Mouse (Mus musculus) forelimb bud, embryonic 11.5 days (tissue): ENCODE measurements at regions not wholly inside any gene's neighbourhood (a gene's known extent, or its start where the extent isn't known, plus 50 kb on each side); places are given as distances from the start of the nearest gene placed in this dataset.
A peak's percentile ranks its signal among the peaks of the same experiment; 100 is the strongest.
"Not testable (repeated sequence)": the region's sequence is repeated elsewhere in the genome, so short reads cannot be mapped to it uniquely, and the experiment has no call there.

Experiments used
- DNase-seq: peaks from one replicate; pipeline ENCODE4 v3.0.0-alpha.2; 2012; ENCODE audit warnings: low read depth, low spot score

DNA sequence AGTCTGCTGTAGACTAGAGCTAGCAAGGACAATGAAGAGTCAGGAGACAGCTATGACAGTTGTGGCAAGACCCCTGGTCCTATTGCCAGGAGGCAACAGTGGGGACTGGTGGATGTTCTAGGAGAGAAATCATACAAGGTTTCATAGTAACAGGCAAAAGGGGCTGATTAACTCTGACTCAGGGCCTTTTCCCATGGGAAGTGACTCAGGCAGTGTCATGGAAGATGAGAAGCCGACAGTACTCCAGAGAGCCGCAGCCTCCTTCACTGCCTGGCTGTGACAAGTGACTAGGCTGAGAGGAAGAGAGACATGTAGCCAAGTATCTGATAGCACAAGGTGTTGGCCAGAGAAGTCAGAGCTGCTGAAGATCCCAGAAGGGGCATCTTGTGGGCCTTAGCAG lies 145.3 kb upstream of the Haao start:
- DNase-seq = no peak

GRCm38 (mm10) chr17:83990421-83991365 lies 142.9 kb upstream of the Haao start:
- DNase-seq = peak; percentile 96

DNA sequence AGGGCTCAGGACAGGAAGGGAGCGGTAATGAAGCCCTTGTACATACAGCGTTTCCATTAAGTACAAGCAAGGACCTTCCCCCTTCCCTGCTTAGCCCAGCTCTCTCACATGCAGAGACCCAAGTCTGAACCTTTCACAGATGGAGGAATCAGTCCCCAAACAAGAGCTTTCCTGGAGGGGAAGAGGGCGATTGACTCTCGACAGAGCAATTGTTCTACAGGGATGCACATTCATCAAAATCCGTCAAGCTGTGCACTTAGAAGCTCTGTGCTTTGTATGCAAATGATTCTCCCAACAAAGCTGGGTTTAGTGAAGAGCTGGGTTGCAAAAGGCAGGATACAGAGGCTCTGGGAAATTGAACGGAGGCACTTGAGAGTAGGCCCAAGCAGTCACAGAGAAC lies 141.1 kb upstream of the Haao start:
- DNase-seq = no peak

DNA sequence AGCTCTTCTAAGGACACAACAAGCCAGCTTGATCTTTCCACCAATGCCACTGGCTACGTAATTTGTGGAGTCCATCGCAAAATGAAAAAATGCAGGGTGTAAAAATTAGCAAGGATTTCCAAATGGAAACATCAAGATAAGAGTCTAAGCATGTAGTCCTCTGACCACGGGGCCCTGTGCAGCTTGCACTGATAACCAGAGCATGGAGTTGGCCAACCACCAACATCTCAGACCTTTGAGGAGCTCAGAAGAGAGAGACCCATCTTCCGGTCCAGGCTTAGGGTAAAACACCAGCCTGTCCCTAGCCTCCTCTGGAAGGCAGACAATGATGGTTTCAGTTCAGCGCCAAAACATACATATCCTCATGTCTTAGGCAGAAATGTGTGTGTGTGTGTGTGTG lies 140.4 kb upstream of the Haao start:
- no peak for DNase-seq

DNA sequence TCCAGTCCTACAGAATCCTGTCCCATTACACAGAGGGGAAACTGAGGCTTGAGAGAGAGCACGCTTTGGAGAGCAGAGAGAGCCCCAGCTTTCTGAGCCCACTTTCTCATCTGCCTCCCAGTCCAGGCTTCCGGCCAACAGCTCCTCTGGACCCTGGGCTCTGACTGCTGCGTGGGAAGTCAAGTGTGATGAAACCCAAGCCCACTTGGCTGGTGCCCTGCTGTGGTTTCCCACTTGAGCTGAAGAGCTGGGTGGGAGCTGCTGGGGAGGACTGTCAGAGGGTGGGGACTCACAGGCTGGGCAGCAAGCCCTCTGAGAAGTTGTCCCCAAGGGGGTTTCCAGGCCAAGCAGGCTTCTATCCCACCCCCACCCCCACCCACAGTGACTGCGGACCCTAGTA lies 139.9 kb upstream of the Haao start:
- DNase-seq = no peak

DNA sequence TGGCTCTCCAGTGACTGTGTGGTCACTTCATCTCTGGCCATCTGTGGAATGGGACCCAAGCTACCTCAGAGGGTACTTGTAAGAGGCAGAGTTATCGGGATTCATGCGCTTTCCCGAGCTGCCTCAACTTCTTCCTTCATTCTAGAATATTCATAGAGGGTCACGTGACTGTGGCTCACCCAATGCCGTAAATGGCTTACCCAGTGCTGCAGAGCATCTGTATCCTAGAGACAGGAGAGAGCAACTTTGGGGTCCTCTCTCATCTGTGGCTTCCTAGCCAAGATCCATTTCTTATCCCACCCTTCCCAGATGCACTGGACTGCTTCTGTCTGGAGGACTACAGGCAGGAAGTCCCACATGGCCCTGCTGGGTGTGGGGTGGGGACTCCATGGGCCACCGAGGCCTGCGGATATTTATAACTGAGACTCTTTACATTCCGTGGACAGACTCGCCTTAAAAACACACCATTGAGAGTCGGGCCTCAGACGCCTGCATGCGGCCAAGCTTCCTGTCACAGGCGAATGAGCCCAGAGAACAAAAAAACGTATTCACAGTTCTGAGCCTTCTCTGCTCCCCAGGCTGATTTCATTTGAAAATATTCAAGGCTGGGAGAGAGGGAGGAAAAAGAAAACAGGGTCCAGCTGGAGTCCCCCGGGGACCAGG lies 138.3 kb upstream of the Haao start:
- DNase-seq = no peak

DNA sequence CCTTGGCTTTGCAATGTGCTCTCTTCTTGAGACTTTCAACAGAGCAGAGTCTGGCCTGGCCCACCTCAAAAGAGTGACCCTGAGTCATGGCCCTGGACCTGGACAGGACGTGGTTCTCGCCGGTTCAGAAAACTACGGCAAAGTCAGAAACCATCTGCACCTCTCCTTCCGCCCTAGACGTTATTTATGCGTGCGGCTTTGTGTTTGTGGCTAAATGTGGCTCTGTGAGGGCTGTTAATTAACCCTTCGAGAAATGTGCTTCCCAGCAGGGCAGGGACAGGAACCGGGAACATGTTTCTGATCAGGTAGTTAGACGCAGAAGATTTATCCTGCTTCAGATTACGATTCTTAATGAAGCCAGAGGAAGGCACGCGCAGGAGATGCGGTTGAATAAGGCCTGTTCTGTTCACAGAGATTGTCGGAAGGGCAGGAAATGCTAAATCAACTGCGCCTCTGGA lies 137.6 kb upstream of the Haao start:
- DNase-seq = peak; percentile 73

DNA sequence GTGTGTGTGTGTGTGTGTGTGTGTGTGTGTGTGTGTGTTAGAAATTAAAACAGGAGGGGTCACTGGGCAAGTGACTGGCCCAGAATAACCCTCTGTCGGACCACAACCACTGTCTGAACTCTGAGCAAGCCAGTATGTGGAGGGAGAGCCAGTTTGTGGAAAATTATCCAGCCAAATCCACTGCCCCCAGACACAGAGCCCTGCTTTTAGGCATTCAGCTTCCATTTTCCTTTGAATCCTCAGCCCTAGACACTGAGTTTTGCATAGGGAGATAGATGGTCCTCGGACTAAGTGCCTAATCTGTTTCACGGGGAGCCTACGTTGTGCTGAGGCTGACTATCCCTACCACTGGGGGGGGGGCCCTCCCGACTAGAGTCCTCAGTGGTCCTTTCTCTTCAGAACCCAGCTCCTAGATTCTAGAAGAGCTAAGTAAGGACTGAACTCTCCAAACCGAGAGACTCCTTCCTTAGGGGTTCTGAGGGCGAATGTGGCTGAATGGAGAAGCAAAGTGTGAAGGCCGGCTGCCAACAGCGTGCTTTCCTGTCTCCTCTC lies 136.2 kb upstream of the Haao start:
- no peak for DNase-seq

DNA sequence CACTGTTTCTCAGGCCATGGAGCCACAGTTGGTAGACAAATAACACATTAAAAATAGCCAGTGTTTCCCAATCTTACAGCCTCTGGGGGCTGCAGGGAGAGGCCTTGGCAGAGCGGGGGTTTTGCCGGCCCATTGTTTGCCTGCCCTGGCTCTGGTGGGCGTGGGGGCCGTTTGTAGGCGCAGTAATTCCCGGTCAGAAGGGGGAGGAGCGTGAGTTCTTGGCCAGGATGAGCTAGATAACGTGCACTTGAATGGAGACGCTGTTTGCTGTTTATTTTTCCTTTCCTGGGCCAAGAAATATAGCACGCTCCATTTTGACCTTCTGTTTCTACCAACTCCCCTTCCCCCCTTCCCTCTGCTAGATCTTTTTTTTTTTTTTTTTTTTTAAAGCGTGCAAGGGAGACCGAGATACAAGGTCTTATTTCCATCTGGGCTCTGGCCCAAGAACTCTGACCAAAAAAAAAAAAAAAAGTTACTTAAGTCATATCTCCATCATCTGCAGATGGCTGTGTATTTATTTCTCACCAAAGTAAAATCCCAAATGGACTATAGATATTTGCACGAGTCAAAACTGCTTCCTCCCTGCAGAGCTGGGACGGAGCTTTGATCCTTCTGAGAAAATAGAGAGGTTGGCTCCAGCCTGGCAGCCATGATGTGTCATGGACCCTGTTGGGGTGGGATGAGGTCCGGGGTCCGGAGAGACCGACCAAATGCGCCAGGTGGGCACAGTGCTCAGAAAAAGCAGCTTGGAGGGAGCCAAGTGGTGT lies 135.5 kb upstream of the Haao start:
- no peak for DNase-seq

DNA sequence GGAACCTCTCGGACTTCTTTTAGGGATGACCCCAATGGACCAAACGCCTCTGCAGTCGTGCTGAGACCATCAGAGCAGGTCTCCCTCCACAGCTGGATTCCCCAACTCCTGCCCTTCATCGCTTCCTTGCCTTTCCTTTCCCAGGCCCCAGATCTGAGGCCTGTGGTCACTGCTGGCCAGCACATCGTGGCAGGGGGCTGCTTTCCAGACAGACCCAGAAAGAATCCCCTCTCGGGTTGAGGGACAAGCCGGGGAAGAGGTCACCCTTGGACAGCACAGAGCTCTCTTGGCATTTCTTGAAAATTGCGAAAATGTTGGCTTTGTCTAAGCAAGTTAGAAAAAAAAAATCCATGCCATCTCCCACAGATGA lies 134.9 kb upstream of the Haao start:
- DNase-seq = no peak

DNA sequence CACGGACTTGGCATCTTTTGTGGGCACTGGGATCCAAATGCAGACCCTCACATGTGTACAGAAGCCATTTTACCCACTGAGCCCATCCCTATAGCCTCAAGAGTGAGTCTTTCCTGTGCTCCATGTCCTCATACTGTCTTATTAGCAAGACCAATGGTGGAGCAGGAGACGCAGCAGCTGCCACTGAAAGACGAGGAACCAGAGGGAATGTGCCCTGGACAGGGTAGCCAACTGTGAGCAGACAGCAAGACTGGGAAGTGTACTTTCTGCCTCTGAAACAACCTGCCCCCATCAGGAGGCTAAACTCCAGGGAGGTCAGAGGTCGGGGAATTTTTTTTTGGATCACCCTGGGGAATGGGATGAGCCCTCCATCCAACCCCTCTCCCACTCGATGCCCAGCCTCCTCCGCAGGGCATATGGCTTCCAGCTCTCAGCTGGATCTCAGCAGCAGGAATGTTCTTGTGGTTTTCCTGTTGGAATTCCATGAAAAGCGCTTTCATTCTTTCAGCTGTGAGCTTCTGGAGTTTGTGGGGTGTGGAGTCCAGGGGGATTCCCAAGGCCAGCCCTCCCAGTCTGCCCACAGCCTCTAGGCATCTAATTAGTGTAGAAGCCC lies 131.2 kb upstream of the Haao start:
- no peak for DNase-seq

DNA sequence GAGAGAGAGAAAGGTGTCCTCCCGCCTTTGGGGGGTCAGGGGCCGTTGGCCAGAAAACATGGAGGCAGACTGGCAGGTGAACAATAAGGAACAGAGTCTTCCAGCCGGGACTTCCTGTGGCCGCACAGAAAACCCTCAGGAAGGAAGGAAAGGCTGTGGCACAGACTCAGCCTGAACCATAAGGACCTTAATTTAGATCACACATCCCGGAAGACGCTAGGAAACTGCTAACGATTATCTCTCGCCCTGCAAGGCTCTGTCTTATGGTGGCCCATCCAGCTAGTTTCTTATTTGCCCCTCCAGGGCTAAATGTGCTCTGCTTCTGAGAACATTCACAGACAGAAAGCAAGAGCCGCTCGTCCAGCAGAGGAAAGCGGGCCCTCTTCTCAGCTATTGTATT lies 130.0 kb upstream of the Haao start:
- DNase-seq = no peak

- DNase-seq = no peak
Measured at GRCm38 (mm10) chr17:83975813-83976212, 128.1 kb upstream of the Haao start.

DNA sequence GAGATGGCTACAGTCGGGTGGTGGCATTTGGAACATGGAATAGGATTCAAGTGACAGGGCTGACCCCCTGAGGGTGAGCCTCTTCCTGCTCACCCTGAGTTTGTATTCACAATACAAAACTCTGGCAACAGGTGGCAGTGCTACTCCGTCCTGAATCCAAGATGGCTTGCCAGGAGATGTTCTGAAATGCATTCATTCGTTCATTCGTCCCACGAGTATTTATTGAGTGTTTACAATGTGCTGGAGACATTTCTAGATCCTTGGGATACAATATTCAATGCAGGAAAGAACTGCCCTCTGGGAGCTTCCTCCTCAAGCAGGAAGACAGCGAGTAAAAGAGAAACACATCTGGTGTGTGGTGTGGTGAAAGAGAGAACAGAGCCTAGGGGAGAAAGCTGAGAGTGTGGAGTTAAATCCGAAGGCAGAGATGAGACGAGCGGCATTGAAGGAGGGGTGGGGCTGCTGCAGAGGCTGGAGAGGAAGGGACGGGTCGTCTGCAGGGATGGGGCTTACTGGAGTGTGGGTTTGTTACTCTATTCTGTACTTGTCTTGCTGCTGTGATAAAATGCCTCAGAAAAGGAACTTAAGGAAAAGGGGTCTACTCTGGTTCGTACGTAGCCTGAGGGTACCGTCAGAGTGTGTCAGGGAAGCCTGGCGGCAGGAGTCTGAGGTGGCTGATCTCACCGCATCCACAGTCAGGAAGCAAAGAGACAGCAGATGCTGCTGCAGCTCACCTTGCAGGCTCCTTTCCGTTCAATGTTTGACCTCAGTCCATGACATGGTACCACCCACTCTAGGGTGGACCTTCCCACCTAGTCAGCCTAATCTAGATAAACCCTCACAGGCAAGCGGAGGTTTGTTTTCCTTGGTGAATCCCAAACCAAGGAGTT lies 125.9 kb upstream of the Haao start:
- peak; percentile 80 for DNase-seq

DNA sequence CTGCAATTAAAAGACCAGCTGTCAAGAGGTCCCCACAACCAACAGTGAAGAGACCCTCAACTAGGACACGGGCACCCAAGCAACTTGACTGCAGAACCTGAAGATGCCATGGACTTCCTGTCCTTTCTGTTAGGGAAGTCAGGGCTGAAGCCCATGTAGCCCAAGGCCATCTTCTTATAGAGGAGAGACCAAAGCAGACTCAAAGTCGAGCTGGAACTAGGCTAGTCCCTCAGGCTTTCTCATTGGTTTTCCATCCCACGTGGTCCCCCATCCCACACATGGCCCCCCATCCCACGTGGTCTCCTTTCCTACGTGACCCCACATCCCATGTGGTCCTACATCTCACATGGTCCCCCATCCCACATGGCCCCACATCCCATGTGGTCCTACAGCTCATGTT lies 125.1 kb upstream of the Haao start:
- DNase-seq = no peak

GRCm38 (mm10) chr17:83972470-83972869 lies 124.7 kb upstream of the Haao start:
- no peak for DNase-seq

DNA sequence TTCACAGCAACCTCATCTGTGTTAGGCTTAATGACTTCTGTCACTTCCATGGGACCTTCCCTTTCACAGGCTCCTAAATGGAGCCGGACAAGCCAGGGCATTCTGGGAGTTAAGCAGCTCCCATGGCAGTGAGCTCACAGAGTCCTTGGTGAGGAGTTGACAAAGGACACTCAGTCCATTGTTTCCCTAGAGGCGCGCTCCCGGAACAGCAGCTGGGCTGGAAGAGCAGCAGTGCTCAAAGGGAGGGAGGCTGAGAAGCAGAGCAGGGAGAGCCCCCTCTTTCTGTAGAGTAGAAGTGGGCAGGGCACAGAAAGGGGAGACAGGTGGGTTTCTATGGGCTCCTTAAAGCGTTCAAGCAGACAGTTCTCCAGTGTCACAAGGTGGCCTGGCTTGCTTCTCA lies 124.3 kb upstream of the Haao start:
- DNase-seq = no peak

DNA sequence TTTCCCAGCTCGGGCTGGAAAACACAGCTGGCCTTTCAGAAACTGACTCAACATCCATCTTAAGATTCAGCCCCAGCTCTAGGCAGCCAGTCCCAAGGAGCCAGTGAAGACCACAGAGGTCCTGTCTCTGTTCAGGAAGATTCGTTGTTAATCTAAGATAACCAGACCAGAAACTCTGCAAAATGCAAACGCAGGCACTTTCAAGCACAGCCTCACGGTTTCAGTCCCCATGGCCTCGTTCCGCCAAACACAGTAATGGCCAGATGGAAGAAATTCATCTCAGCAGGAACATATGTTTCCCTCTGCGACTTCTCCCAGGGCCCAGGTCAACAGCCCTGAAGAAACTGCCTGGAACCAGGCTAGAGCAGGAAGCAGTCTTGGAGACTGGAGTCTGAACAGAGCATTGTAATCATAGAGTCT lies 121.7 kb upstream of the Haao start:
- peak; percentile 72 for DNase-seq

GRCm38 (mm10) chr17:83968124-83968523 lies 120.4 kb upstream of the Haao start:
- not testable (repeated sequence) for DNase-seq

DNA sequence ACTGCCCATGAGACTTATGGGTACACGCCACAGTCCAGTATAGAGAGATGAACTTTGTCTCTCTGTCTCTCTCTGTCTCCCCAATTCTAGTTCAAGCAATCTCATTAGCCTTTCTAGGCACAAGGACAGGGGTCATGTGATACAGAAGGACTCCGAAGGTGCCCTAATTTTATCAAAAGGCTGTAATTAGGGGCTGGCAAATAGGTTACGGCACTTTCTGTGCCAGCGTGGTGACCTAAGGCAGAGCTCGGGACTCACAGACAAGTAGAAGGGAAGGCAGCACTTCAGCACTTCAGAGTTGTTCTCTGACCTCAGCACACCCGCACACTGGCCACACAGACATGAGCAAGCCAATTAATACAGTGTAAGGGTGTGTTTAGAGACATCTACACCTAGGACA lies 119.2 kb upstream of the Haao start:
- DNase-seq = no peak
